Mouse (Mus musculus) embryo, embryonic 10.5 days (tissue): ENCODE data around the gene Rasgrp1.

Experiments
- DNase-seq: peaks from one replicate; pipeline ENCODE4 v3.0.0-alpha.2; 2015; ENCODE audit warnings: low spot score

The Rasgrp1 gene

DNA sequence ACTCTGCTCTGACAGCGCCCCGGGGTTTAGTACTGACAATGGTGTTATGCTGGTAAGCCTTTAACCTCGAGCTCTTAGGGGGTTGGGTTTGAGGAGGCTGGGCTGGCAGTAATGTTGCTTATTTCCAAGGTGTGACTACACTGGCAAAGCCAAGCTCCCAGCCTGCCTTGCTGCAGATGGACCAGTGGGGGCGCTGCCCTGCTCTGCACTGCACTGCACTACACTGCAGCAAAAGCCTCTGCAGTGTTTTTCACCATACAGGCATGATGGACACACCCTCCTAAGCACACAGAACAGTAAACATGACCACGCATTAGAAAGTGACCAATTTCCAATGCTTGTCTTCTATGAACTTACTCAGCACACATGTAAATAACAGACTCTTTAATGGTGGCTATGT, 11.2 kb downstream of the Rasgrp1 start:
- DNase-seq: peak; percentile 17

DNA sequence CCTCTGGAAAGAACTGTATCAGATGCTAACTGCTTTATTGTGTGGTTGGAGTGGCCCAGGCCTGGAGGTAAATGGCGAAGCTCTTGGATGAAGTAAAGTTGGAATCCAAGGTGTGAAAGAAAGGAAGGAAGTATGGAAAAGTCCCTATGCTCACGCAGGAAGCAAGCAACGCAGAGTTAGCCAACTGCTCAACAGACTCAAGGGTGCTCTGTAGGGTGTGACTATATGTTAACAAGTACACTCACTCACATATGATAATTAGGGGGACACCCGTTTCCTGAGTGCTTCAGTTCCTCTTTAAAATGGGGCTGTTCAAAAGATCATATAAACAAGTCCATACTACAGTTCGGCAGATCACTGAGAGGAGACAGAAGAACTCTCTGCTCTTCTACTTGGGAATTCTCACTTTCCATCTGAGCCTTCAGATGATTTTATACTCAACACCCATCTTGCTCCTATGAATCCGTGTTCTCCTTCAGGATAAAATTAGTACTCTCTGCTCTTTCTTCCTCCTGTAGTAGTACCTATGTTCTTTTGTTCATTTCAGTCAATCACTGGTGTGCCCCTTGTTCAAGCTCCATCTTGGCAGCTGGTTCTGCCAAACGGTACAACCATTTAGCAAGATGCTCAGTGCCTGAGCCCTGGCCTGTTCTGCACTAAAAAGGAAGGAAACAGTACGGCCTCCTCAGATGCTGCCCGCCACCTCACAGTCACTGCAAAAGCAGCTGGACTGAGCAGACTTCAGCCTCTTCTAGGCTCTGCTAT, 14.1 kb downstream of the Rasgrp1 start:
- DNase-seq: no peak

DNA sequence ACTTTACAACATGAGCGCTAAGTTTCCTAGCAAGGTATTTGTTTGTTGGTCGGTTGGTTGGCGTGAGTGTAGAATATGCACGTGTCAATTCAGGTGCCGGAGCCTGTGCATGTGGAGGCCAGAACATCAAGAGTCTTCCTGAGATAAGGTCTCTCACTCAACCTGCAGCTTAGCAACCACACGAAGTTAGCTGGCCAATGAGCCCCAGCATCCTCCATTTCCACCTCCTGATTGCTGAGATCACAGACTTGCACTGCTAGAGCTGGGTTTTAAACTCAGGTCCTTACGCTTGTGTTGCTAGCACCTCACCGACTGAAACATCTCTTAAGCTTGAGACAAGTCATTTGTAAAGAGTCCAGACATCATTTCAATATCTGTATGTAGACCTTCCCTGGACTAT, 20.4 kb downstream of the Rasgrp1 start:
- DNase-seq: no peak

DNA sequence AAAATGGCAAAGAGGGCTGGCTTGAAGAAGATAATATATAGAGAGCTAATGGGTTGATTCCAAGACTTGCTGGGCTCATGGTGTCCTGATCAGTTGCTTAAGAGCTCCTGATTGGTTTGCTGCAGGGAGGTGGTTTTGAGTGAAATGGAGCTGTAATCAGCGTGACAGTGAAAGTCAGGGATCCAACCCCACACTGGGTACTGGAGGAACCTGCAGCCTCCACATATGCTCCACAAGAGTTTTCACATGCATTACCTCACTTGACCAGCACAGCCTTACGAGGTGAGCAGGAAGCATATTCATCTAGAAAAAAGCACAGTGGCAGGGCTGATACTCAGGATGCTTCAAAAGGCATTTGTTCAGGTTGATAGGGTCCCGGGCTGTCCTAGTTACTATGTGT, 21.6 kb downstream of the Rasgrp1 start:
- DNase-seq: no peak

DNA sequence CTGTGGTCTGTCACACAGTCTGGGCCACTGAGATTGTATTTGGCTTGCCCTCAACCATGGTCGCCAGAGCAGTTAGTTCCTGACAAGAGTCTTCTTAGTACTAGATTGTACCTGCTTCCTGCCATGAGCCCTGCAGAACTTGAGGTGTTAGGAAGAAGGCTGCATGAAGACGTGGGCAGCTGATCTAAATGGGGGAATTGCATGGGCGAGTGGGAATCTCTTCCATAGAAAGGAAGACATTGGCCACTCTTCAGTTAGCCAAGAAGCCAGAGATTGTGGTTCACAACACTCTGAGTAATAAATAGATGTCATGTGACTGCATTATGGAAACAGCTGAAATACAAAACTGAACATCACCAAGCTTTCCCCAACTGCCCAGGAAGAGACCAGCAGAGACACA, 23.8 kb downstream of the Rasgrp1 start:
- no peak for DNase-seq

DNA sequence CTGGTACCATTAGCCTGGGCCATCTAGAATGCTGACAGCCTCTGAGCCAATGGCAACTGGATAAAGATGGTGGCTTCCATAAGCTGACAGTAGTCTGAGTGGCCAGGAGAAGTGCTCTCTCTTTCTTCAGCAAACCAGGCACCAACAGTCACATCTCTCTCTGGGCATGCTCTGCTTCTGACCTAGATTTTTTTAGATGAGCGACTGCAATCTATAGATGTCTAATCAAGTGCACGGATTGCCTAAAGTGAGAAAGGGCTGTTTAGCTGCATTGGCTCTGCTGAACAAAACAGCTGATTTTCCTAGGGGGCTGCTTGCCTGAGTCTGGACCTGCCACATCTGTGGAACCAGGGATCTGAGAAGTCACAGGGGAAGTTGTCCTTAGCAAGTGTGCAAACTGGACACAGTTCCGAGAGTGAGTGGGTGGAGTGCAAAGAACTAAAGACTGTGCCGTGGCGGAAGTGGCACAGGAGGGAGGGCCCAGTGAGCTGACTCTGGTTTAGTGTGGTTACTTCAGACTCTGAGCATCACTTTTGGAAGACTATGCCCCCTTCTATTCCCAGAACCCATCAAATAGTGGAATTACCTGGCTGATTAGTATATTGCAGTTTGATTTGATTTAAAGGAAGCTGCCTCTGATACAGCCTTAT, 29.1 kb downstream of the Rasgrp1 start:
- no peak for DNase-seq

DNA sequence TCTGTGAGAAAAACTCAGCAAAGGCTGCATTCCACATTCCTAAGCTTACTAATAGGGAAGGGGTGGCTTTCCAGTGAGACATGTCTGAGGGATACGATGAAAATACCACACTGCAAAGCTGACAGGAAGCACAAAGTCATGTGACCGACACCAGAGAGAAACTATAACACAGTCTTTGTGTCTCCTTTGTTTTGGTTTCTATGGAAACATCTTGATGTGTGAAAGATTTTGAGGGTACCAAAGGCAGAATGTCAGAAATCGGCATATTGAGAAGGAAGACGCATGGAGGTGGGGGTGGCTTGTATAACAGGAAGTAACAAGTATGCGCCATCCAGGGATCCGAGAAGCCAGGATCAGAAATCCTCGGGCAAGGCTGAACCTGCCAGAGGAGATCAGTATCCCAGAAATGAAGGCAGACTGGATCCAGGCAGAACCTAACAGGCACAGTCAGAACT, 30.3 kb downstream of the Rasgrp1 start:
- peak; percentile 5 for DNase-seq

DNA sequence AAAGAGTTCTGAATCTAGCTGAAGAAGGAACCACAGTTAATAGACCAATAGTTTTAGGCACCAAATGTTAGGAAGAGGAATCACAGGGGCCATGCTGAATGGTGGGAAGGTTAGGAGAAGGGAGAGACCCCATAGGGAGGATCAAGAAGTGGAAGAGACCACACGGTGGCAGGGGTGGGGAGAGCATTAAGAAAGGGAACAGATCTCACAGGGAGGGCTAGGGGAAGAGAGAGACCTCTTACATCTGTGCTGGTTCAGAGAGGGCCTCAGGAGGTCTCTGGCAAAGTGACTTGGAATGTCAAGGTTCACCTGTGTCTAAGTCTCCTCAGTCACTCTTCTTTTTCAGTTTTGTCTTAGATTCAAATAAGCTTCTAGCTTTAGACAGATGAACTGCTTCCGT, 30.8 kb downstream of the Rasgrp1 start:
- no peak for DNase-seq

DNA sequence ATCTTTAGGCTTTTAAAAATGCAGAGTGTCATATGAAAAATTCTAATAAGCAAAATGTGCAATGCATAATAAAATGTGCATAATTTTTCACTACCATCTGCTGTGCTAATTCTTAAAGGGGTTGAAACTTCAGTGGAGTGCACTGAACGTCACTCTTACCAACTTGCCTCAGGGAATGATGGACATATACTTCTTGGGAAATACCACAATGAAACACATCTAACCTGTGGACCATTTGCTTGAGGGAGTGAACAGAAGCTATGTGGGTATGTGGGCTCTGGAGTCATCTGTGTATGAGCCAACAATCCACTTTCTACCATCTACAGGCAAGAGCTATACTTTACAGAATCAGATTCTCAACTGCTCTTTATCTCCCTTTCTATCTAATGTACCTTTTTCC, 31.5 kb downstream of the Rasgrp1 start:
- no peak for DNase-seq

DNA sequence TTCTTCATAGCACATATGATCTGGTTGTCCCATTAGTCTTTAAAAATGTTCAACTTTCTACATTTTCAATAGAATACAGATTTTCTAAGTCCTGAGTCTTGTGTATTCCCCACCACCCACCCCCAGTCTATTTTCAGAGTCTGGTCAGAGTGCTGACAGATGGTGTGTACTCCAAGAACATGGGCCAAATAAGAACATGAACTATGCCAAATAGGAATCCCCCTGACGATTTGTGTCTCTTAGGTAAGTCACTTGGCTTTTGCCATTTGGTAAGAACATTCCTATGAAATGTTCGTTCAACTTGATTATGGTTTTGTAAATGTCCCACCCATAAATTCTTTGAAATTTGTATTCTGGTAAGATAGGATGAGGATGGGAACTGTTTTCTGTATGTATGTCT, 33.8 kb downstream of the Rasgrp1 start:
- DNase-seq: no peak

DNA sequence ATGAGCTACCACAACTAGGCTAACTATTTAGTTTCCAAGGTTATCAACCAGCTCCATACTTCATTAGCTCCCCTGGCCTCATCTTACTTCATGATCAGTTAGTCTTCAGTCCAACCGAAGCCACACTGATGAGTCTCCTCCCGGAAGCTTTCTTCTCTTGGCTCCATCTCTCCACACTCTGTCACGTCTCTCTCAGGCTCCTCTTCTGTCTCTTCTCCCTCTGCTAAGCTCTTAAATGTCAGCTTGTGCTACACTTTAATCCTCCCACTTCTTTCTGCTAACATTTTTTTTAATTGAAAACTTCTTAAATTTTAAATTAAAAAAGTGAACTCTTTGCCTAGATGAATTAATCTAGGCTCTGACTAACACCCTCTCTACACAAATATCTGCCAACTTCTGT, 34.8 kb downstream of the Rasgrp1 start:
- DNase-seq: no peak

DNA sequence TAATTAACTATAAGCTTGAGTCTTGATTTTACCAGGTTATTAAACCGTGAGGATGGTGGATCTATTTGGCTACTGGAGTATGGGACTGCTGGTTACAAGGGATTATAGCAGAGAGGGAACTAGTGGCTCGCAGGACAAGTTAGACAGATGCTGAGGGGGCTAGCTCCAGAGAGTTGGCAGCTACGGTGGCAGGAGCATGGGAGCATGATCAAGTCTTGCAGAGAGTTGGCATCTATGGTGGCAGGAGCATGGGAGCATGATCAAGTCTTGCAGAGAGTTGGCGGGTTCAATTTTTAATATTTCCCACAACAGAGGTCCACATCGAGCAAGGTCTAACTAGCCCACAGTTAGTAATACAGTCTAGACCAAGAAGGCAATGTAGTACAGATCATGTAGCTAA, 37.9 kb downstream of the Rasgrp1 start:
- DNase-seq: no peak

DNA sequence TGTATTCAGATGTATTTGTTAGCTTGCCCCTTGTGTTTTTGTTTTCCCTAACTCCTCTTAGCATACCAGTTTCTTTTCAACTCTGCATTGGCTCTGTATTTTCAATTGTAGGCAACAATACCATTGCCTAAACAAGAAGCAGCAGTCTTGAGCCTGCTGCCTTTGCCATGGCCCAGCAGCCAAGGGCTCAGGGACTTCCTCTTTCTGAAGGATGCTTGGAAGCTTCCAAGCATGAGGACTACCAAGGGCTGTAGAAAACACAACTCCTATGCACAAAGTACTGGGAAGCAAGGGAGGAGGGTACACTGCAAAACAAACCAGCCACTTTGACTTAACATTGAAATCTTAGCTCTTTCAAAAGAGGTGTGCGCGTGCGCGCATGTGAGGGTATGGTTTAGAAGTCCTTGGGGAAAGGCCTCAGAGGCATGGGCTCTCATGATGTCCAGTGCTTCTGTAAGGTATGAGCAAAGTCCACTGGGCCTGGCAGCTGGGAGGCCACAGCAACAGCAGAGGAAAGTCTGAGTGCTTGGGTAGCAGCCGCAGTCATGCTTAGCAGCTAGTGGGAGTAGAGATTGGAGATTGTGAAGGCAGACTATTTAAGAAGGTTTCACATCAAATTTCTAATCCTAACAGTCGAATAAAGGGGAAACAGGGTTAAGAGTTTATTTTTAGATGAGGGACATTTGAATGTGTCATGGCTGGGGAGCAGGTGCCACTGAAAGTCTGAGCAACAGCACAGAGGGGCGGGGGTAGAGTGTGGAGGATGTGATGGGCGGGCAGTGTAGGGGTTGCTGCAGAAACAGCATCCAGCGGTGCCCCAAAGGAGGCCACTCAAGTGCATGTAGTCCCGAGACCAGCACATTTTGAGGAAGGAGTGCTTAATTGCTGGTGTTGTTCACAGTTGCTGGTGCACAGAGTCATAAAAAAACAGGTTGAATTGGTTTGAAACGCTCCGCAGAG, 39.1 kb downstream of the Rasgrp1 start:
- DNase-seq: no peak

DNA sequence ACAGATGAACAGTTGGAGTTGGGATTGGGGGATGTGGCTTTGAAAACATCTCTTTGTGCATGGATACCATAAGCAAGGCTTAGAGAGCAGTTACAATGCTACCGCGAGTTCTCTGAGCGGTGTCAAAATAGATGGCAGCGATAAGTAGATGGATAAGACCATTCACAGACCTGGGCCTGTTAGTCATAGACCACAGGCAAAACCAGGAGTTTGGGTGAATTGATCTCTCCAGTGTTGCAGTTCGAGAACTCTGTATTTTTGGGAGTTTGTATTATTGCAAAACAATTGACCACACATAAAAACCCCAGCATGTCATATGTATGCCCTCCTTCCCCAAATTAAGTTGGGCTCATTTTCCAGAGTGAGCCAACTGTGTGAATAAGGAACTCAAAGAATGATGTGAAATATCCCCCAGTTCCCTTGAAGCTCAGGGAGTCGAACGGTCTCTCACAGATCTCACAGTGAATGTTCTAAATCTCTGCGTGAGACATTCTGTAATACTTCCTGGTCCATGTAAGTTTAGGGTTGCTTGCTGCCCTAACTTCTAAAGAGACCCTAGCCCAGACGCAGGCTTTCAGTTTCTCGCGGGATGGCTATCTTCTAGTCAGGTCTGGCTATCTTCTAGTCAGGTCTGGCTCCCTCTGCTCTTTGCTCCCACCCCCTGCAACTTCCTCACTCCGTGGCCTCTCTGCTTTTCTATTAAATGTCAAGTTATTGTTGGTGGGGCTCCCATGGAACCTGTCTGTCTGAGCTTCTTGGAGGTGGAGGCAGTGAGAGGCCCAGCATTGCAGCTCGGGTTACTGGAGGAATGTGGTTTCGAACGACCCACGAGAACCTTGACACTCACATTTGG, 43.0 kb downstream of the Rasgrp1 start:
- DNase-seq: no peak

DNA sequence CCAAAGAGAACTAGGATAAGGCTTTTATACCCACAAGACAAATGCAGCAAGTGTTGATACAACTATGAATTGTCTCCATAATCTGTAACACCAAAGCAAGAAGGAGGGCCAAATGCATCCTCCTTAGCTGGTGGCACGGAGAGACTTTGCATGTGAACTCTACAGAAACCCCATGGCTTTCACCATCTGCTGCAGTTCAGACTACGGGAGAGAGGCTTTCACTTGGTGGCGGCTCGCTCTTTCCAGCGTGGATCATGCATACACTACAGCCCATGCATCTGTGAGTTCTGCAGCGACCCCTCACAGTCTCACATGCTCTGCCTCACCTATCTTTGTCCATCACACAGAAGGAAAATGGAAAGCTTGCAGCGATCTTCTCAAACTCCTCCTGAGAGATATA, 54.5 kb downstream of the Rasgrp1 start:
- no peak for DNase-seq

DNA sequence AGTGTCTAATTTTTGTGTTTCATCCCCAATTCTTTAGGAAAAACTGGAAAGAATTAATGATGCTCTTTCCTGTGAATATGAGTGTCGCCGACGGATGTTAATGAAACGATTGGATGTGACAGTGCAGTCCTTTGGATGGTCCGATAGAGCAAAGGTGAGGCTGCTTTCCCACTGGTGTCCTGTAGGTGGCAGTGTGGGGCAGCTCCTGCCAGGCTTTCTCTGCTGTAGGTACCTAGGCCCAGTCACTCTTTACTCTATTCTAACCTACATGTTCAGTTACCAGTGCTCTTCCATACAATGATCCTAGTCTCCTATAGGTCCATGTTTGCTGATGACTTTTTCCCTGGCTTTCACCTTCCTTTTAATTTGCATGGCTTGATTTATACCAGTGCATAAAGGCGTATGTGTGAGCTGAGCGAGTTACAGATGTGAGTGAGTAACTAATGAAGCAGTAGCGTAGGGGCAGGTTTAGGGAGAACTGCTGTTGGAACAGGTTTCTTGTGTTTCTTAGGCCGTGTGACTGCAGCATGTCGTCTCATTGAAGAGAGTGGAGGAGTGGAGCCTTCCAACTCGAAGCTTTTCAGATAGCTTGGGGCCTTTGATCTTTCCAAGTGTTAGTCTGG, 78.9 kb downstream of the Rasgrp1 start:
- DNase-seq: peak; percentile 76

DNA sequence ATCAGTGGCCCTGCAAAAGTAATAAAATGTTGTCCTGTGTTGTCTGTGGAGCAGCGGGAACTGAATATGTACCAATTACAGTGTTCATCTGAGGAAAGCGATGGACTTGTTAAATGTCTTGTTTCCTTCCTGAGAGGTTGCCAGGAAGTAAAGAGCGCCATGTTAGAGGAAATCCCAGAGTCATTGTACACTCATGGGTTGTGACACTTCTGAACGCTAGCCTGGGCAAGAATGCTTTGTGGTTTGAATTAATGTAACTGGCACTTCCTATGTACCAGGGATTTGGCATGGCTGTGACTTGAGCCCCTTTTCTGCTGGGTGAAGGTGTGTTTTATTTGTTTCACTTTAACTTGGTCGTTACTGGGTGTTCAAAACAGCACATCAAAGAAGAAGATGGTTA, 80.6 kb downstream of the Rasgrp1 start:
- DNase-seq: no peak

DNA sequence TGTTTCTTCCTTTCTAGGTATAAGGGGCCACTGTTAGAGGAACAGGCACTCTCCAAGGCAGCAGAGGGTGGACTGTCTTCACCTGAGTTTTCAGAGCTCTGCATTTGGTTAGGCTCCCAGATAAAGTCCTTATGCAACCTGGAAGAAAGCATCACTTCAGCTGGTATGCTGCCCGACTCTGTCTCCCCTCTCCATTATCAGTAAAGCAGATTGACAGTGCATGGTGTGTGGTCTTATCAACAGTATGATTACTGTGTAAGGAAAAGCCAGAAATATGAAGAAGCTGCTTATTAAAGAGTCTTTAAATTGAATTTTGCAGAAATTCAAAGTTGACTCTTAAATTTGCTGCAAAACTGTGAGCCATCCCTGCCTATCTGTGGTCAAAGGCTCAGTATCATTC, 85.2 kb downstream of the Rasgrp1 start:
- no peak for DNase-seq

DNA sequence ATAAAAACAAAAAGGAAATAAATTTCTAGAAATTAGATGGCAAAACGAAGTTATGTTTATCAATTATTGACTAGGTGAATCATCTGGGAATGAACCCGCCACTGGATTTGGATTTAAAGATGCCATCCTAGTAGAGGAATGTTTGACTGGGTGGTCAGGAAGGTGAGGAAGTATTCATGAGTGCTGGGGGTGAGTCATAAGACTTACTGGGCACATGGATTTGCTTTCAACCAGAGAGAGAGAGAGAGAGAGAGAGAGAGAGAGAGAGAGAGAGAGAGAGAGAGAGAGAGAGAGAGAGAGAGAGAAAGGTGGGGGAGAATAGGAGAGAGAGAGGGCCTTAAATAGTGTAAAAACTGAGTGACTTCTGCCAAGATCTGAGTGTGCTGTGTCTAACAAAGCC, 87.4 kb downstream of the Rasgrp1 start:
- no peak for DNase-seq

DNA sequence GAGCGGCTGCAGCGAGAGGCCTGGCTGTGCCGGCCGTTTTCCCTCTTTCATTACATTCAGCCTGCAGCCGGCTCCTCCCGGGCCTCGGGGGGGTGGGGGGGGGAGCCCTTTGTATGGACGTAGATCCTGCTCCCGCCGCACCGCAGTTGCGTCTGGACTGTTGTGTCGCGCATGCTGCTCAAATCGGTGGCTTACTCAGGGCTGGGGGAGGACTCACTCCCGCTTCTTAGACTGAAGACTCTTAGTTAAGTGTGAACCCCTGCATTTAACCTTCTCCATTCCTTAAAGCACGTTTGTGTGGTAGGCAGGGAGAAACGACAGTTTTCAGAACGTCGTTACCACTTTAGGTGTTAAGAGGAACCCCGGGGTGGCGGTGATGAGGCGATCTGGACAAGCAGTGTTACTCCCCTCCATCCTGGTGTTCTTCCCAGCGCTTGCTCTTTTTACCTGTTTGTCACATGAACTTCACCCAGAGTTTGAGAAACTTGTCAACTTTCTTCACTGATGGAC, 92.7 kb downstream of the Rasgrp1 start:
- peak; percentile 69 for DNase-seq
